Mouse (Mus musculus): ENCODE data around the gene Dync2h1. TPM values are rescaled to one million over a fixed set of nuclear protein-coding genes. Genes with fewer than 3 reads are reported as not detected.

The Dync2h1 gene
- total and polyA plus RNA-seq, 2 experiments from 2014 or later, result 3.7 to 6.4 TPM

DNA sequence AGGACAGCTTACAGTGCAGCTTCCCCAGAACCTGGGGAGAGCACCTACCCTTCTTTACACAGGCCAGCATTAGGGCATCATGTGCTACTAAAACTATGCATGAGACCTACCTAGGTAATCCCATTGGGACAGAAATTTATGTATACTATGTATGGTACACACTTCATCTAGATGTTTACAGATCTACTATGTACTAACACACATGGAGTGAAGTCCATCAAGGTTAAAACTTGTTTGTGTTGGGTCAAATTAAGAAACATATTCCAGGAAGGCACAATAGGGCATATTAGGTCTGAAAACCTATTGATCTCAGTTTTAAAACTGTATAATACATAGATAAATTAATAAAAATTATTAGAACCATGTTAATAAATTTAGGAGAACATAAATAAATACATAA, 168.6 kb downstream of the Dync2h1 start:
- ATAC-seq (ENCODE audit: insufficient read depth, low read depth), result no peak
- H3K36me3 ChIP-seq (replicated peaks; ENCODE audit: control insufficient read depth, insufficient read depth, low read length), result no peaks in the 10 kb centered on the region
- TF ChIP-seq EP300 (IDR thresholded peaks at IDR 0.05; ENCODE audit: low read depth) (no peak), CTCF (IDR thresholded peaks at IDR 0.05; ENCODE audit: low read depth) (no peak)
- H3K4me1 ChIP-seq (ENCODE audit: control insufficient read depth, insufficient read depth), result no peaks in the 10 kb centered on the region
- no peak overlapping the region for H3K4me2 ChIP-seq (ENCODE audit: low read depth, low read length)
- no peaks in the 10 kb centered on the region for H3K9me3 ChIP-seq (replicated peaks; ENCODE audit: control insufficient read depth, low read length)
- no peak for DNase-seq (ENCODE audit: low spot score)
- H3K27me3 ChIP-seq (ENCODE audit: control insufficient read depth, insufficient read depth, low read length), result no peaks in the 10 kb centered on the region
- no peak overlapping the region for H3K4me3 ChIP-seq (ENCODE audit: low read depth, low read length)
- H3K27ac ChIP-seq (ENCODE audit: low read depth), result no peak overlapping the region
- no peak overlapping the region for H3K9ac ChIP-seq (replicated peaks; ENCODE audit: low read depth, low read length)

DNA sequence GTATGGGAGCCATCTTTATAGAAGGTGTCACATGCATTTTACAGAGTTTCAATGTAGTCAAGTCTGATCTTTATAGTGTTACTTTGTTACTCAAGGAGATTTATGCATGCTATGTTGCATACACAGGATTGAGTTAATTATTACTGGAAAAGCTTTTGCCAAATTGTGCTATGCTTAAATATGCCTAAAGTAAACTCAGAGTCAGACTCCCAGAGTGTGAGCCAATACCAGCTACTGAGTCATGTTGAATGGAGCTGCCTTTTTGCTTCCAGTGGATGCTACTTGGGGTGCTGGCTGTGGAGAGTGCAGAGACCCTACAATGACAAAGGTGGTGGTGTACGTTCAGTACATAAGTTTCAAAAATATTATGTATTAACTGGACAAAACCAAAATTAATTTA, 169.5 kb downstream of the Dync2h1 start:
- no peak overlapping the region for H3K4me3 ChIP-seq (ENCODE audit: low read depth, low read length)
- no peak overlapping the region for H3K4me2 ChIP-seq (ENCODE audit: low read depth, low read length)
- H3K27me3 ChIP-seq (ENCODE audit: control insufficient read depth, insufficient read depth, low read length), result no peaks in the 10 kb centered on the region
- no peaks in the 10 kb centered on the region for H3K4me1 ChIP-seq (ENCODE audit: control insufficient read depth, insufficient read depth)
- H3K9ac ChIP-seq (replicated peaks; ENCODE audit: low read depth, low read length), result no peak overlapping the region
- whole genome bisulfite sequencing, result 86% methylated on average over 1 of the region's 1 CpGs
- no peak for TF ChIP-seq CTCF (IDR thresholded peaks at IDR 0.05; ENCODE audit: low read depth)
- TF ChIP-seq EP300 (IDR thresholded peaks at IDR 0.05; ENCODE audit: low read depth), result no peak
- H3K36me3 ChIP-seq (replicated peaks; ENCODE audit: control insufficient read depth, insufficient read depth, low read length), result no peaks in the 10 kb centered on the region
- DNase-seq (ENCODE audit: low spot score) (no peak), ATAC-seq (ENCODE audit: insufficient read depth, low read depth) (no peak)
- H3K27ac ChIP-seq (ENCODE audit: low read depth), result no peak overlapping the region
- no peaks in the 10 kb centered on the region for H3K9me3 ChIP-seq (replicated peaks; ENCODE audit: control insufficient read depth, low read length)

DNA sequence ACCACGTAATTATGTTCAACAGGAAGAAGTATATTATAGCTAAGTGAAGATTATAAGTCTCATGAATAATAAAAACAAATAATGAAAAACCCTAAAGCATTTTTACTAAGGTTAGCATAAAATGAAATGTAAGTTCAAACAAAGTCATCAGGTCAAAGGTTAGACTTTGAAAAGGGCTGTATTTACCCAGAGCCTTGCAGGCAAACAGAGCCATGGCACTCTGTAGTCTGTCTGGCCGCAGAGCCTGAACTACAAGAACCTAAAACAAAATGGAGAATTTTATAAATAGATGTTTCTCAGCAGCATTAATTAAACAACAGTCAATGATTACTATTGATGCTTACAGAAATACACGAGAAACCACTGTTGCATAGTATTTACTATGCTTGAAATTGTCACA, 174.5 kb downstream of the Dync2h1 start:
- H3K27ac ChIP-seq (ENCODE audit: low read depth), result no peak overlapping the region
- 90% methylated on average over 3 of the region's 3 CpGs for WGBS
- H3K27me3 ChIP-seq (ENCODE audit: control insufficient read depth, insufficient read depth, low read length), result no peaks in the 10 kb centered on the region
- no peaks in the 10 kb centered on the region for H3K36me3 ChIP-seq (replicated peaks; ENCODE audit: control insufficient read depth, insufficient read depth, low read length)
- H3K4me1 ChIP-seq (ENCODE audit: control insufficient read depth, insufficient read depth), result no peaks in the 10 kb centered on the region
- H3K4me3 ChIP-seq (ENCODE audit: low read depth, low read length), result no peak overlapping the region
- ATAC-seq (ENCODE audit: insufficient read depth, low read depth), result no peak
- no peak for DNase-seq (ENCODE audit: low spot score)
- H3K9me3 ChIP-seq (replicated peaks; ENCODE audit: control insufficient read depth, low read length), result no peaks in the 10 kb centered on the region
- no peak overlapping the region for H3K4me2 ChIP-seq (ENCODE audit: low read depth, low read length)
- TF ChIP-seq EP300 (IDR thresholded peaks at IDR 0.05; ENCODE audit: low read depth) (no peak), CTCF (IDR thresholded peaks at IDR 0.05; ENCODE audit: low read depth) (no peak)
- no peak overlapping the region for H3K9ac ChIP-seq (replicated peaks; ENCODE audit: low read depth, low read length)

DNA sequence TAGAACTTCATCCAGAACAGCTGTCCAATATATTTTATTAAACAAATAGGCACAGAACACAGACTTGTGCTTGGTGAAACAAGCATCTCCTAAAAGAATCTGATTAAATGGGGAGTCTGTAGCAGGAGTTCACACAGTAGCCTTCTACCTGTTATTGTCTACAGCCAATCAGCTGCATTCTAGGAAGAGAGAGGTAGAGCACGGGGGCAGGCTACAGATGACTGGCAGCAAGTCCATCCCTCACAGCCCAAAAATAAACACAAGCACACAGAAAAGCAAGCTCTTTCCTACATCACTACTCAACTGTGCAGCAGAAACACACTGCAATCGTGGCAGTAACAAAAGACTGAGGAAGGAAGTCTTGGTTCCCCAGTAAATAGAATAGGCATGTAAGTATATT, 189.4 kb downstream of the Dync2h1 start:
- Histone ChIP-seq H3K4me1 (ENCODE audit: control insufficient read depth, insufficient read depth) (no peaks in the 10 kb centered on the region), H3K36me3 (replicated peaks; ENCODE audit: control insufficient read depth, insufficient read depth, low read length) (no peaks in the 10 kb centered on the region; the same call in 1 of the 2 replicates), H3K27ac (ENCODE audit: low read depth) (no peak overlapping the region), H3K4me3 (ENCODE audit: low read depth, low read length) (no peak overlapping the region), H3K9me3 (replicated peaks; ENCODE audit: control insufficient read depth, low read length) (no peaks in the 10 kb centered on the region), H3K9ac (replicated peaks; ENCODE audit: low read depth, low read length) (no peak overlapping the region), H3K27me3 (ENCODE audit: control insufficient read depth, insufficient read depth, low read length) (no peaks in the 10 kb centered on the region), H3K4me2 (ENCODE audit: low read depth, low read length) (no peak overlapping the region)
- no peak for DNase-seq (ENCODE audit: low spot score)
- no peak for ATAC-seq (ENCODE audit: insufficient read depth, low read depth)
- no peak for TF ChIP-seq CTCF (IDR thresholded peaks at IDR 0.05; ENCODE audit: low read depth)
- TF ChIP-seq EP300 (IDR thresholded peaks at IDR 0.05; ENCODE audit: low read depth), result no peak
- WGBS, result 23% methylated on average over 2 of the region's 2 CpGs

DNA sequence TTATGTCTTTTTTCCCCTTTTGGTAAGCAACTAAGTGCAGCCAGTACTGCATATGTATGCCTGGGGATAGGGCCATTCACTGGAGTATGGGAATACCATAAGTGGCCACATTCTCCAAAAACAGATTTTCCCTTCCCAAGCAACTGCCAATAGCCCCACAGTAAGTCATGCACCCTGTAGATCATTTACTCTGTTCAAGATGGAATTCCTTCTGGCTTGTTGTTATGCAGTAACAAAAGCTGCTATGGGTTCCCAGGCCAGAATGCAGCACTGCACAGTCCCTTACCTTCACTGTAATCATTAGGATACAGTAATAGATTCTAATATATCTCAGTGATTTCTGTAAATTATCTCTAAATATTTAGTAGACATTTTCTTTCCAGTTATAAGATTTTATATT, 190.0 kb downstream of the Dync2h1 start:
- H3K36me3 ChIP-seq (replicated peaks; ENCODE audit: control insufficient read depth, insufficient read depth, low read length), result no peaks in the 10 kb centered on the region; the same call in 1 of the 2 replicates
- no peak overlapping the region for H3K4me2 ChIP-seq (ENCODE audit: low read depth, low read length)
- H3K9ac ChIP-seq (replicated peaks; ENCODE audit: low read depth, low read length), result no peak overlapping the region
- no peaks in the 10 kb centered on the region for H3K4me1 ChIP-seq (ENCODE audit: control insufficient read depth, insufficient read depth)
- H3K27ac ChIP-seq (ENCODE audit: low read depth), result no peak overlapping the region
- no peak for DNase-seq (ENCODE audit: low spot score)
- H3K9me3 ChIP-seq (replicated peaks; ENCODE audit: control insufficient read depth, low read length), result no peaks in the 10 kb centered on the region
- H3K4me3 ChIP-seq (ENCODE audit: low read depth, low read length), result no peak overlapping the region
- no peak for ATAC-seq (ENCODE audit: insufficient read depth, low read depth)
- no peaks in the 10 kb centered on the region for H3K27me3 ChIP-seq (ENCODE audit: control insufficient read depth, insufficient read depth, low read length)
- TF ChIP-seq CTCF (IDR thresholded peaks at IDR 0.05; ENCODE audit: low read depth) (no peak), EP300 (IDR thresholded peaks at IDR 0.05; ENCODE audit: low read depth) (no peak)

DNA sequence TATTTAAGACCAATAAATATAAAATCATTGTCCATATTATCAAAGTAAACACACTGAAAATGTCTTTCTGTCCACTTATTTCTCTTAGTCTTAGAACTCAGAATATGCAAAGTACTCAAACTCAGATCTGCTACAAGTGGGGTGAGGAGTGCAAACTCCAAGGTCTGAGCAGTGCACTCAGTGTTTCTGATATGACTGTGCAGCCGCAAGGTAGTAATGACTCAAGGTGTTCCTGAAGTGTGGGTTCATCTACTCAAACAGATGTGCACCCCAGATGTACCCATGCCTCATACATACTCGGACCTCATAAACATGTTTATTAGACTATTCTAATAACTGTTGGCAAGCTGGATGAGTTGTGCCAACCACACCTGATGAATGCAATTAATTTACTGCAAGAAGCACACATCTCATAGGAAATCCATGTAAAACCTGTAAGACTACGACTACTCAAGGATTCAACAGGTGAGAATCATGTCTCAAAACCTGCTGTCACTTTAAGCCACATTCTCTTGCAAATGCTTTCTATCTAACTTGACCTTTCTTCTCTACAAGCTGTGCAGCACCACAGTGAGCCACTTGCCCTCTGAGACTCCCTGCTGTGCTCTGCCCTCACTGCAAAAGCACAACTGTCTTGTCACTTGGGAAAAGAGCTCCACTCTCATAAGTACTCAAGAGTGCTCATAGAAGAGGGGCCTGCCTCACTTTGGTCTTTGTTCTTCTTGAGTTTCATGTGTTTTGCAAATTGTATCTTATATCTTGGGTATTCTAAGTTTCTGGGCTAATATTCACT, 195.2 kb downstream of the Dync2h1 start:
- Histone ChIP-seq H3K9ac (replicated peaks; ENCODE audit: low read depth, low read length) (no peak overlapping the region), H3K36me3 (replicated peaks; ENCODE audit: control insufficient read depth, insufficient read depth, low read length) (no peaks in the 10 kb centered on the region; the same call in 1 of the 2 replicates), H3K4me2 (ENCODE audit: low read depth, low read length) (no peak overlapping the region), H3K4me3 (ENCODE audit: low read depth, low read length) (no peak overlapping the region), H3K4me1 (ENCODE audit: control insufficient read depth, insufficient read depth) (no peaks in the 10 kb centered on the region), H3K27me3 (ENCODE audit: control insufficient read depth, insufficient read depth, low read length) (no peaks in the 10 kb centered on the region), H3K27ac (ENCODE audit: low read depth) (no peak overlapping the region), H3K9me3 (replicated peaks; ENCODE audit: control insufficient read depth, low read length) (no peaks in the 10 kb centered on the region)
- ATAC-seq (ENCODE audit: insufficient read depth, low read depth) (no peak), DNase-seq (ENCODE audit: low spot score) (no peak)
- TF ChIP-seq CTCF (IDR thresholded peaks at IDR 0.05; ENCODE audit: low read depth) (no peak), EP300 (IDR thresholded peaks at IDR 0.05; ENCODE audit: low read depth) (no peak)
- 70% methylated on average over 3 of the region's 3 CpGs for WGBS

All from heart, postnatal 0 days (tissue).